Mouse (Mus musculus): ENCODE results near the gene Tk2. TPM values are rescaled to one million over a fixed set of nuclear protein-coding genes. Genes with fewer than 3 reads are reported as not detected.

Gene Tk2
- polyA plus RNA-seq, 1 experiment from 2014 or later, result 23.9 TPM

- Histone ChIP-seq H3K27ac (replicated peaks; ENCODE audit: low read depth, low read length) (no peak overlapping the region), H3K9ac (replicated peaks; ENCODE audit: low read length) (no peak overlapping the region), H3K9me3 (replicated peaks; ENCODE audit: control insufficient read depth, low read length) (no peaks in the 10 kb centered on the region), H3K27me3 (ENCODE audit: control insufficient read depth, insufficient read depth, low read length) (no peaks in the 10 kb centered on the region), H3K36me3 (replicated peaks; ENCODE audit: control insufficient read depth, insufficient read depth, low read depth, low read length) (no peaks in the 10 kb centered on the region), H3K4me1 (ENCODE audit: control insufficient read depth, insufficient read depth, low read length) (no peaks in the 10 kb centered on the region), H3K4me3 (ENCODE audit: low read depth, low read length) (no peak overlapping the region), H3K4me2 (ENCODE audit: low read depth, low read length) (no peak overlapping the region)
- DNase-seq (ENCODE audit: low spot score), result no peak
- no peak for ATAC-seq (replicated peaks; ENCODE audit: insufficient number of reproducible peaks, low FRiP score, low TSS enrichment, low read depth)
- 88% methylated on average over 6 of the region's 6 CpGs for WGBS
Observed at GRCm38 (mm10) chr8:104187622-104188021, 60.7 kb downstream of the Tk2 start.

GRCm38 (mm10) chr8:104186827-104187226 lies 61.5 kb downstream of the Tk2 start:
- Histone ChIP-seq H3K4me2 (ENCODE audit: low read depth, low read length) (no peak overlapping the region), H3K27me3 (ENCODE audit: control insufficient read depth, insufficient read depth, low read length) (no peaks in the 10 kb centered on the region), H3K9ac (replicated peaks; ENCODE audit: low read length) (no peak overlapping the region), H3K9me3 (replicated peaks; ENCODE audit: control insufficient read depth, low read length) (no peaks in the 10 kb centered on the region), H3K27ac (replicated peaks; ENCODE audit: low read depth, low read length) (no peak overlapping the region), H3K4me1 (ENCODE audit: control insufficient read depth, insufficient read depth, low read length) (no peaks in the 10 kb centered on the region), H3K36me3 (replicated peaks; ENCODE audit: control insufficient read depth, insufficient read depth, low read depth, low read length) (no peaks in the 10 kb centered on the region), H3K4me3 (ENCODE audit: low read depth, low read length) (no peak overlapping the region)
- WGBS, result 90% methylated on average over 4 of the region's 4 CpGs
- no peak for ATAC-seq (replicated peaks; ENCODE audit: insufficient number of reproducible peaks, low FRiP score, low TSS enrichment, low read depth)
- DNase-seq (ENCODE audit: low spot score), result no peak

- 13% methylated on average over 6 of the region's 6 CpGs for WGBS
- Histone ChIP-seq H3K27me3 (ENCODE audit: control insufficient read depth, insufficient read depth, low read length) (no peaks in the 10 kb centered on the region), H3K4me1 (ENCODE audit: control insufficient read depth, insufficient read depth, low read length) (no peaks in the 10 kb centered on the region), H3K9me3 (replicated peaks; ENCODE audit: control insufficient read depth, low read length) (no peaks in the 10 kb centered on the region), H3K27ac (replicated peaks; ENCODE audit: low read depth, low read length) (no peak overlapping the region), H3K4me3 (ENCODE audit: low read depth, low read length) (no peak overlapping the region), H3K36me3 (replicated peaks; ENCODE audit: control insufficient read depth, insufficient read depth, low read depth, low read length) (no peaks in the 10 kb centered on the region), H3K9ac (replicated peaks; ENCODE audit: low read length) (no peak overlapping the region), H3K4me2 (ENCODE audit: low read depth, low read length) (no peak overlapping the region)
- DNase-seq (ENCODE audit: low spot score), result no peak
- no peak; the same call in 1 of the 2 replicates for ATAC-seq (replicated peaks; ENCODE audit: insufficient number of reproducible peaks, low FRiP score, low TSS enrichment, low read depth)
Observed at GRCm38 (mm10) chr8:104184905-104185304, 63.5 kb downstream of the Tk2 start.

GRCm38 (mm10) chr8:104177054-104177453 lies 71.3 kb downstream of the Tk2 start:
- Histone ChIP-seq H3K9me3 (replicated peaks; ENCODE audit: control insufficient read depth, low read length) (no peaks in the 10 kb centered on the region; the same call in 1 of the 2 replicates), H3K27me3 (ENCODE audit: control insufficient read depth, insufficient read depth, low read length) (peaks cover 13% of the 10 kb centered on the region), H3K4me2 (ENCODE audit: low read depth, low read length) (no peak overlapping the region), H3K36me3 (replicated peaks; ENCODE audit: control insufficient read depth, insufficient read depth, low read depth, low read length) (no peaks in the 10 kb centered on the region), H3K4me3 (ENCODE audit: low read depth, low read length) (no peak overlapping the region), H3K4me1 (ENCODE audit: control insufficient read depth, insufficient read depth, low read length) (no peaks in the 10 kb centered on the region), H3K27ac (replicated peaks; ENCODE audit: low read depth, low read length) (no peak overlapping the region), H3K9ac (replicated peaks; ENCODE audit: low read length) (no peak overlapping the region)
- DNase-seq (ENCODE audit: low spot score) (no peak), ATAC-seq (replicated peaks; ENCODE audit: insufficient number of reproducible peaks, low FRiP score, low TSS enrichment, low read depth) (no peak)
- 82% methylated on average over 4 of the region's 4 CpGs for WGBS

Other genes with a start within 250 kb of the Tk2 start
- 19.7 and 22.9 TPM in 2 replicates for gene Cdh5, start 146.9 kb downstream of the Tk2 start, polyA plus RNA-seq (2014; fragmentation: Nextera tagmentation; extraction: Ambion mirVana)
- 0.62 and 0.81 TPM in 2 replicates for gene Bean1, start 78.1 kb downstream of the Tk2 start, polyA plus RNA-seq (2014; fragmentation: Nextera tagmentation; extraction: Ambion mirVana)
- gene Cklf, start 2.3 kb upstream of the Tk2 start, polyA plus RNA-seq (2014; fragmentation: Nextera tagmentation; extraction: Ambion mirVana), result 34.7 and 36.3 TPM in 2 replicates
- gene Cmtm2a, start 44.6 kb upstream of the Tk2 start, polyA plus RNA-seq (2014; fragmentation: Nextera tagmentation; extraction: Ambion mirVana), result not detected in 2 replicates
- gene Gm45711, start 61.5 kb upstream of the Tk2 start, polyA plus RNA-seq (2014; fragmentation: Nextera tagmentation; extraction: Ambion mirVana), result not detected in 2 replicates
- gene Cmtm1, start 61.6 kb upstream of the Tk2 start, polyA plus RNA-seq (2014; fragmentation: Nextera tagmentation; extraction: Ambion mirVana), result not detected in 2 replicates
- not detected in 2 replicates for gene Gm11020, start 73.0 kb upstream of the Tk2 start, polyA plus RNA-seq (2014; fragmentation: Nextera tagmentation; extraction: Ambion mirVana)
- not detected in 2 replicates for gene Cmtm2b, start 73.7 kb upstream of the Tk2 start, polyA plus RNA-seq (2014; fragmentation: Nextera tagmentation; extraction: Ambion mirVana)
- 131 and 139 TPM in 2 replicates for gene Cmtm3, start 90.9 kb upstream of the Tk2 start, polyA plus RNA-seq (2014; fragmentation: Nextera tagmentation; extraction: Ambion mirVana)
- 3.3 and 3.8 TPM in 2 replicates for gene Cmtm4, start 147.2 kb upstream of the Tk2 start, polyA plus RNA-seq (2014; fragmentation: Nextera tagmentation; extraction: Ambion mirVana)
- 63.1 and 66.6 TPM in 2 replicates for gene Dync1li2, start 194.5 kb upstream of the Tk2 start, polyA plus RNA-seq (2014; fragmentation: Nextera tagmentation; extraction: Ambion mirVana)

Measured in embryonic facial prominence, embryonic 11.5 days (tissue).